Mouse (Mus musculus) olfactory bulb, adult 2 months (tissue): ENCODE measurements around the gene Fsip1. TPM values are rescaled to one million over a fixed set of nuclear protein-coding genes. Genes with fewer than 3 reads are reported as not detected.
"Not testable (repeated sequence)": the region's sequence is repeated elsewhere in the genome, so short reads cannot be mapped to it uniquely, and the experiment has no call there.

Experiments used
- H3K27ac ChIP-seq: fragments of 200-500 bp; 2 replicates; pipeline ENCODE4 v1.5.1; 2012; ENCODE audit warnings: low read depth, low read length; ENCODE audit not compliant: insufficient read depth
- H3K4me1 ChIP-seq: fragments of 200-500 bp; 2 replicates; pipeline ENCODE4 v1.6.1; 2012; ENCODE audit warnings: low read length; ENCODE audit not compliant: control insufficient read depth, insufficient read depth
- H3K4me3 ChIP-seq: fragments of 200-500 bp; 2 replicates; pipeline ENCODE4 v1.5.1; 2012; ENCODE audit warnings: mild to moderate bottlenecking, low read depth, low read length, moderate library complexity; ENCODE audit not compliant: insufficient read depth
- CTCF ChIP-seq: fragments of 200-500 bp; IDR thresholded peaks from 2 replicates; pipeline ENCODE4 v1.5.1; 2012; ENCODE audit warnings: low read depth, mild to moderate bottlenecking, low read length, moderate library complexity; ENCODE audit not compliant: insufficient read depth
- POLR2A ChIP-seq: fragments of 200-500 bp; IDR thresholded peaks from 2 replicates; pipeline ENCODE4 v1.6.1; 2012; ENCODE audit warnings: mild to moderate bottlenecking, low read depth, low read length, moderate library complexity; ENCODE audit not compliant: insufficient read depth
- WGBS: fragments of 180-500 bp; shearing (Covaris S2); methylation state at CpG from one replicate; pipeline ENCODE4 v1.1.7; 2018; 5-methylcytosine and 5-hydroxymethylcytosine counted together
- polyA plus RNA-seq: library from polyadenylated mRNA; stranded (reverse); fragments of >200 nt; gene quantifications from 2 replicates; pipeline ENCODE4 v1.2.4, GENCODE M21; 2012; ENCODE audit warnings: low replicate concordance; ENCODE audit not compliant: missing spikeins, insufficient read depth, insufficient read length

Fsip1 gene
- polyA plus RNA-seq, 1 experiment = not detected

DNA sequence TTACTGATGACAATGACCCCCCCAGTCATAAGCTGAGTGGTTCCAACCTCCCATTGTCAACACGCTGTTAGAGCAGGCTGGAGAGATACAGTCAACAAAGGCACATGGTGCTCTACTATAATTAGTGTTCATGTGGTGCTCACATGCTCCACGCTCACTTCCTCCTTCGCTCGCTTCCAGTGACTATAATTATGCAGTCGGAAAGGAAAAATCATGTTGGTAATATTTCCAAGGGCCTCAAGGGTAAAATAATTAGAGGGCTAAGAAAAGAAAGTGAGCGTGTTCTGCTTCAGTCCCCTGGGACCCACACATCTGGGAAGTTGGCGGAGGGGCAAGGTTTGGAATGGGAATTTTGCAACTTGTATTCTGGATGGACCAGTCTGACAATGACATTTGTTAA lies 38.7 kb upstream of the Fsip1 start:
- peaks cover 9% of the 10 kb centered on the region for H3K4me1 ChIP-seq
- no peak overlapping the region for H3K4me3 ChIP-seq
- H3K27ac ChIP-seq = no peak overlapping the region
- 38% methylated on average over 7 of the region's 7 CpGs for WGBS
- TF ChIP-seq POLR2A = no peak
- TF ChIP-seq CTCF = no peak

DNA sequence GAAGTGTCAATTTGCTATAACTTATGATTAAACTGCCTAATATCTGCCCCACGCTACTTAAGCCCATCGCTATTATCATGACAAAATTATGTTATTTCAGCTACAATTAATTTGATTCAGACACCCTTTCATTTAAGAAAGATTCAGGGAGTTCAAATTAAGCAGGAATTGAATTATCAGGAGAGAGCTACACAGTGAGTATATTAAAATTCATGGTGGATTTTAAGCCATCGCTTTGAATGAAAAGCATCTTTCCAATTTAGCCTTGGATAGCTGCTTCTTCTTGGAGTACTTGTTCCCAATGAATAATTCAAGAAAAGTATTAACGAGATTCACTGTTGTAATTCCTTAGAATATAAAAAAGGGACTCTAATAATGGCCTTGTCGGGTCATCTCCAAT lies 36.8 kb upstream of the Fsip1 start:
- H3K4me1 ChIP-seq = peaks cover 9% of the 10 kb centered on the region
- no peak overlapping the region for H3K4me3 ChIP-seq
- no peak overlapping the region for H3K27ac ChIP-seq
- 58% methylated on average over 5 of the region's 5 CpGs for WGBS
- TF ChIP-seq CTCF (no peak), POLR2A (no peak)

DNA sequence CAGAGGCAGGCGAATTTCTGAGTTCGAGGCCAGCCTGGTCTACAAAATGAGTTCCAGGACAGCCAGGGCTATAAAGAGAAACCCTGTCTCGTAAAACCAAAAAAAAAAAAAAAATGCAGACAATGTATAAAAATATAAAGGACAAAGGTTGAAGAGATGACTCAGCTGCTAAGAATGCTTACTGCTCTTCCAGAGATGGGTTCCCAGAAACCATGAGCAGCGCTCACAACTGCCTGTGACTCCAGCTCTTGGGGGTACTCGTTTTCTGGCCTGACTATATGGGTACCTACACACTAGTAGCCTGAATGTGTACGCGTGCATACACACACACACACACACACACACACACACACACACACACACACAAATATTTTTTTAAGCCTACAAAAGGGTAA lies 32.3 kb upstream of the Fsip1 start:
- WGBS = 81% methylated on average over 7 of the region's 7 CpGs
- not testable (repeated sequence) for H3K4me1 ChIP-seq, H3K4me3 ChIP-seq, H3K27ac ChIP-seq

DNA sequence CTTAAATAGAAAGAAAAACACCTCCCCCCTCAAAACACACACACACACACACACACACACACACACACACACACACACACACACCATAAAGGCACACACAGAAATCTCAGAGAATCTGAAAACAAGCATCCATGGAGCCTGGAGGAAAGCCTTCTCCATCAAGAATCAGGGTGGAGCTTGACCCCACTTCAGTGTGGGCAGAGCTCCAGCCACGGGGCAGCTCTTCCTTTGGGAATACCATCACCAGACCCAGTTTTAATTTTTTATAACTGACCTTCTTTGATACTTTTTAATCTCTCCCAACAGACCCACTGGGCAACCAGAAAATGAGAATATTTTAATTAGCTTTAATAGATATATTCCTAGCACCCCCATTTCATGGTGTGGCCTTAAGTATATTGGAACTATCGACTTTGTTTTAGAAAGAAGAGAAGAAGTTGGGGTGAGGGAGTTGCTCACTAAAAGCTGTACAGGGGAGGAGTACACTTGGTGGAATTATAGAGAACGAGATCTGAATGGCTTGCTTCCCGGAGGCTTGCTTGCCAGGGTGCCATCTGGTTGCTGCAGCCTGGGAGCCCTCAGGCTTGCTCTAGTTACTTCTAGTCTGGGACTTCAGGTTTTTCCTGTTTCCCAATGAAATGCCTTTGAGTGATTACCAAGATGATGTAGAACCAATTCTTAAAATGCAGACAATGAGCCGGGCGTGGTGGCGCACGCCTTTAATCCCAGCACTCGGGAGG lies 31.7 kb upstream of the Fsip1 start:
- WGBS = 81% methylated on average over 9 of the region's 9 CpGs
- H3K4me1 ChIP-seq = peaks cover 2% of the 10 kb centered on the region; the same call in 1 of the 2 replicates
- no peak overlapping the region for H3K4me3 ChIP-seq
- TF ChIP-seq CTCF (no peak), POLR2A (no peak)
- no peak overlapping the region for H3K27ac ChIP-seq

DNA sequence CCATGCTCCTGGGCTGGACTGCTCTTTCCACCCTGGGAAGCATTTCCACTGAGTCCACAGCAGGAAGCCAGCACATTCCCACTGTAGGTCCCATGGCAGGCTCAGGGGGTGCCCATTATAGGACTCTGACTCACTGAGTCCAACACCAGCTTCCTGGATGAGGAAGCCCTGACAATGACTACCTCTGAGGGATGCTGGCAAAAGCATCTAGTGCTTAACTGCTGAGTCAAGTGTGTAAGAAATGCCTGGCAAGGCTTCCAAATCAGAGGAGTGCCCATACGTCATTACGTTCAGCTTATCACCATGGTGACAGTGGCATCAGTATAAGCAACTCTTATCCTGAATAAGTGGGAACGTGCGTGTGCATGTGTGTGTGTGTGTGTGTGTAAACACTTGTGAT lies 30.9 kb upstream of the Fsip1 start:
- 37% methylated on average over 4 of the region's 4 CpGs for WGBS

DNA sequence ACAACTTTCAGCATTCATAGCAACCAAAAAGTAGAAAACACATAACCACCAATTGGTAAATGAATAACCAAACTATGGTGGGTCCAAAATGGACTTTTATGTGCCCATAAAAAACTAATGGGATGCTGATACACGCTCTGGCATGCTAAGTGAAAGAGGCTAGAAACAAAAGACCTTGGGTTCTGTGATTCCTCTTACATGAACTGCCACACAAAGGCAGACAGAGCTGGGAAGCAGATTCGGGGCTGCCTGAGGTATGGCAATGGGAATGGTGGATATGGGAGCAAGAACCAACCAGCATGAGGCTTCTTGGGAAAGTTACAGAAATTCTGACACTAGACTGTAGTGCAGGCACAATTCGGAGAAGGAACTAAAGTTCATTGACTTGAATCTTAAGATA lies 25.7 kb upstream of the Fsip1 start:
- Histone ChIP-seq H3K4me3 (no peak overlapping the region), H3K27ac (no peak overlapping the region), H3K4me1 (peaks cover under 1% of the 10 kb centered on the region; the same call in 1 of the 2 replicates)
- TF ChIP-seq POLR2A (no peak), CTCF (no peak)
- 80% methylated on average over 3 of the region's 3 CpGs for WGBS

More for the DNA sequence above, 30.9 kb upstream of the Fsip1 start:
- H3K4me3 ChIP-seq = no peak overlapping the region
- no peak overlapping the region for H3K27ac ChIP-seq
- H3K4me1 ChIP-seq = peaks cover 2% of the 10 kb centered on the region; the same call in 1 of the 2 replicates
- TF ChIP-seq POLR2A (no peak), CTCF (no peak)

DNA sequence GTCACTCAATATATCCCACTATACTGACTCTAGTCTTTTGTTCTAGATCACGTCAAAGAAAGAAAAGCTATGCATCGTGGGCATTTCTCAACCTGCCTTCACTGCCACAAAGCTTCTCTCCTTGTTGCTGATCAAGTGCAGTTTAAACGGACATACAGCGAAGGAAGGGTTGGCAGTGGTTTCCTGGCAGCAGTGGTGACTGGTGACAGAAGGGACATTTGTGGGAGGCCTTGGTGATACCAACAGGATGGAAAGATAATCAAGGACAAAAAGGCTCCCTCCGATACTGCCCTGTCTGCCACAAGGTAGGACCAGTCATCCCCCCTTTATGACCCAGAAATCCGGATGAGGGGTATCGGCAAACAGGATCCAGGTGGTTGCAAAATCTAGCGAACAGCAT lies 21.5 kb upstream of the Fsip1 start:
- WGBS = 95% methylated on average over 8 of the region's 8 CpGs
- no peaks in the 10 kb centered on the region for H3K4me1 ChIP-seq
- no peak overlapping the region for H3K4me3 ChIP-seq
- H3K27ac ChIP-seq = no peak overlapping the region
- TF ChIP-seq CTCF (no peak), POLR2A (no peak)

DNA sequence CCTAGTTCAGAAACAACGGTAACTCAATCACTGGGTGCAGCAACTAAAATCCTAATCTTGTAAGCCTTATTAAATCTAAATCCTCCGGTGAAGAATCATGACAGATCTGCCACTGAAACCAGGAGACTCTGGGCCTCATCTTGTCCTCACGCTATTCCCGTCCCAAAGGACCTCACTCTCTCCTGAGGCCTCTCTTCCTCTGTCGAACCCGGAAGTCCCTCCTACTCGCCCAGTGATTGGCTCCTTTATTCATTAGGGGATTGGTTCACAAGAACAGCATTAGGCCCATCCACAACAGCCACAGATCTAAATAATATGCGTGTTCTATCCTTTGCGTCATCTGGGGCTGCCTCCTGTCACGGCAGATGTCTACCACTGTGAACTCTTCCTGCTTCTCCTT lies 14.8 kb upstream of the Fsip1 start:
- 90% methylated on average over 10 of the region's 10 CpGs for WGBS
- Histone ChIP-seq H3K27ac (no peak overlapping the region), H3K4me3 (no peak overlapping the region), H3K4me1 (no peaks in the 10 kb centered on the region; the same call in 1 of the 2 replicates)
- TF ChIP-seq CTCF (no peak), POLR2A (no peak)

DNA sequence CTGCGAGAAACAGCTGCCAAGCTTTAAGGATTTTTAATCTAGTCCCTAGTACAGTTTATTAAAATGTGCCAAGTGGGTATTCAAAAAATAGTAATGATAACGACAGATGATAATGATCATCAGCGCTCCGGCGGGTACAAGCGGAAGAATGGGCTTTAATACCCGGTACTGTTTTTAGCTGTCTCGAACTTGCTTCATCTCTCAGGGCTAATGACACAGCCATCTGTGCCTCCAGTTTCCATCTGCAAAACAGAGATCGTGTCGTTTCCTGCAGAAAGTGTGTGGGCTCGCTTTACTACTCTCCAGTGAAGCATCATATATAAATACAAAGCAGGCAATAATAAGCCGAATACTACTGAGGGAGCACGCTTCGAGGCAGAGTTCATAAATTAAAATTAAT lies 13.4 kb upstream of the Fsip1 start:
- no peak overlapping the region for H3K4me3 ChIP-seq
- H3K4me1 ChIP-seq = no peaks in the 10 kb centered on the region; the same call in 1 of the 2 replicates
- 41% methylated on average over 14 of the region's 14 CpGs for WGBS
- H3K27ac ChIP-seq = no peak overlapping the region
- TF ChIP-seq CTCF (no peak), POLR2A (no peak)

DNA sequence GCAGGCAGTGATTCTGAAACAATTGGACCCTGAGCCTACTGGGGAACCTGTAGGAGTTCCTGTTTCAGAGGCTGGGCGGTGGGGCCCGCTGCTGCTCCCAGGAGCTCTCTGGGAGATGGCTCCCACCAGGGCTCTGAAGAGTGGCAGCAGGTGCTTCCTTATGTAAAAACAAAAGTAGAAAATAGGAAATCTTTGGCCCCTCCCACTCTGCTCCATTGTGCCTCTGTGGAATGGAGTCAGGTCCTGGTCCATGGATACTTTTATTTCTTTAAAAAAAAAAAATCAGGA lies 7.1 kb upstream of the Fsip1 start:
- no peak for TF ChIP-seq POLR2A
- no peak for TF ChIP-seq CTCF
- no peak overlapping the region for H3K27ac ChIP-seq
- no peaks in the 10 kb centered on the region for H3K4me1 ChIP-seq
- H3K4me3 ChIP-seq = no peak overlapping the region
- 39% methylated on average over 2 of the region's 2 CpGs for WGBS
